In genomic region chr17:46032257-46032991, GRCm38 (mm10) we compare ENCODE assay signal across 8 mouse cellular contexts. TPM values are rescaled to one million over a fixed set of nuclear protein-coding genes. Genes with fewer than 3 reads are reported as not detected.
A peak's percentile ranks its signal among the peaks of the same experiment; 100 is the strongest.
DNase-seq lines count a peak whose midpoint lies in the region; ATAC-seq and TF ChIP-seq lines count a peak whose summit lies in the region.

TSS of gene Vegfa (minus strand) at chr17:46032369.

- H3K4me3 ChIP-seq in bone marrow, adult 2 months (replicated peaks; ENCODE audit: control insufficient read depth, low read depth, low read length): peak within 1 kb of the TSS; percentile 82
- H3K4me3 ChIP-seq in embryonic facial prominence, embryonic 15.5 days (replicated peaks): peak within 1 kb of the TSS; percentile 83
- H3K4me3 ChIP-seq in kidney, embryonic 14.5 days (ENCODE audit: low read length): peak within 1 kb of the TSS; percentile 93
- H3K4me3 ChIP-seq in limb, embryonic 15.5 days: peak within 1 kb of the TSS; percentile 92

- TF ChIP-seq POLR2A in bone marrow, adult 2 months (IDR thresholded peaks at IDR 0.05; ENCODE audit: borderline replicate concordance, control insufficient read depth, low read depth, low read length): peak; percentile 99

- no peaks in the 10 kb centered on the region for H3K9me3 ChIP-seq in embryonic facial prominence, embryonic 15.5 days (replicated peaks)
- no peaks in the 10 kb centered on the region for H3K9me3 ChIP-seq in kidney, embryonic 14.5 days (ENCODE audit: control insufficient read depth, low read length)
- H3K9me3 ChIP-seq in limb, embryonic 15.5 days: no peaks in the 10 kb centered on the region

- ATAC-seq in embryonic facial prominence, embryonic 15.5 days (ENCODE audit: insufficient number of reproducible peaks, low FRiP score, low TSS enrichment, low read depth): peak; percentile 85
- ATAC-seq in kidney, embryonic 14.5 days (ENCODE audit: low FRiP score, low TSS enrichment): peak; percentile 83
- ATAC-seq in limb, embryonic 15.5 days (ENCODE audit: insufficient number of reproducible peaks, low FRiP score, low TSS enrichment, low read depth): peak; percentile 81

- no peaks in the 10 kb centered on the region; the same call in 1 of the 2 replicates for H3K4me1 ChIP-seq in bone marrow, adult 2 months (ENCODE audit: control insufficient read depth, insufficient read depth, low read length)
- H3K4me1 ChIP-seq in embryonic facial prominence, embryonic 15.5 days: peaks cover 44% of the 10 kb centered on the region
- H3K4me1 ChIP-seq in kidney, embryonic 14.5 days (ENCODE audit: control insufficient read depth, insufficient read depth, low read length): peaks cover 41% of the 10 kb centered on the region
- peaks cover 44% of the 10 kb centered on the region for H3K4me1 ChIP-seq in limb, embryonic 15.5 days

- peak within 1 kb of the TSS; percentile 86 for H3K27ac ChIP-seq in bone marrow, adult 2 months (ENCODE audit: control insufficient read depth, insufficient read depth, low read depth, low read length, poor library complexity)
- H3K27ac ChIP-seq in embryonic facial prominence, embryonic 15.5 days (replicated peaks): peak within 1 kb of the TSS; percentile 97
- H3K27ac ChIP-seq in kidney, embryonic 14.5 days (ENCODE audit: low read depth, low read length): peak within 1 kb of the TSS; percentile 99
- peak within 1 kb of the TSS; percentile 98 for H3K27ac ChIP-seq in limb, embryonic 15.5 days

- peak within 1 kb of the TSS; percentile 94 for H3K9ac ChIP-seq in embryonic facial prominence, embryonic 15.5 days
- peak within 1 kb of the TSS; percentile 97 for H3K9ac ChIP-seq in kidney, embryonic 14.5 days (ENCODE audit: low read depth, low read length)
- H3K9ac ChIP-seq in limb, embryonic 15.5 days: peak within 1 kb of the TSS; percentile 95

- peak within 1 kb of the TSS; percentile 71 for H3K4me2 ChIP-seq in embryonic facial prominence, embryonic 15.5 days (replicated peaks)
- H3K4me2 ChIP-seq in kidney, embryonic 14.5 days (replicated peaks; ENCODE audit: low read depth, low read length): peak within 1 kb of the TSS; percentile 92
- H3K4me2 ChIP-seq in limb, embryonic 15.5 days: peak within 1 kb of the TSS; percentile 79

- H3K27me3 ChIP-seq in embryonic facial prominence, embryonic 15.5 days: no peaks in the 10 kb centered on the region
- H3K27me3 ChIP-seq in kidney, embryonic 14.5 days (ENCODE audit: control insufficient read depth, insufficient read depth, low read length): no peaks in the 10 kb centered on the region
- H3K27me3 ChIP-seq in limb, embryonic 15.5 days: no peaks in the 10 kb centered on the region

- peak; percentile 99 for TF ChIP-seq CTCF in bone marrow, adult 2 months (IDR thresholded peaks at IDR 0.05; ENCODE audit: control insufficient read depth, insufficient read depth, low read length)

- no peaks in the 10 kb centered on the region for H3K36me3 ChIP-seq in embryonic facial prominence, embryonic 15.5 days
- no peaks in the 10 kb centered on the region; the same call in 1 of the 2 replicates for H3K36me3 ChIP-seq in kidney, embryonic 14.5 days (ENCODE audit: control insufficient read depth, insufficient read depth, low read length)
- H3K36me3 ChIP-seq in limb, embryonic 15.5 days: no peaks in the 10 kb centered on the region

- DNase-seq in 416B (ENCODE audit: low read depth): peak; percentile 92
- DNase-seq in heart, adult 9 months (ENCODE audit: low spot score in 2 of 2): peak; percentile 89 to 91
- DNase-seq in monocyte, adult 2 months (ENCODE audit: low read depth in 1 of 2, low spot score in 2 of 2): peak; percentile 59 to 74
- peak; percentile 88 to 90 for DNase-seq in spleen, postnatal 36 days (ENCODE audit: low spot score in 2 of 2)

- WGBS in bone marrow, adult 2 months: under 1% methylated on average over 40 of the region's 40 CpGs
- under 1% methylated on average over 40 of the region's 40 CpGs for WGBS in embryonic facial prominence, embryonic 15.5 days
- WGBS in kidney, embryonic 14.5 days: under 1% methylated on average over 40 of the region's 40 CpGs
- WGBS in limb, embryonic 15.5 days: under 1% methylated on average over 40 of the region's 40 CpGs

RNA-seq across cellular contexts. Expression of gene Vegfa, which starts in this region (rescaled TPM):
- polyA plus RNA-seq in bone marrow, adult 2 months (2011; ENCODE audit: insufficient read depth, insufficient read length, low replicate concordance, missing spikeins): 18.2 and 18.8 TPM in 2 replicates
- 4.6 and 6.9 TPM in 2 replicates for polyA plus RNA-seq in embryonic facial prominence, embryonic 15.5 days (2015; fragmentation: Nextera tagmentation; extraction: Ambion mirVana)
- 8.2 and 10.1 TPM in 2 replicates for polyA plus RNA-seq in kidney, embryonic 14.5 days (2014; fragmentation: Nextera tagmentation; extraction: Ambion mirVana)
- 4.1 and 5.0 TPM in 2 replicates for polyA plus RNA-seq in limb, embryonic 15.5 days (2015; fragmentation: Nextera tagmentation; extraction: Ambion mirVana)

Comparison
In these comparisons a context has a peak if more than half of its experiments do, and no peak if none do; other contexts are left out.
1. Peak in every context shown above with its lines: DNase-seq, ATAC-seq, H3K4me3 ChIP-seq and H3K27ac ChIP-seq.